Mouse (Mus musculus): ENCODE results near the gene Syt8.

- TF ChIP-seq GATA1 (IDR thresholded peaks at IDR 0.05; ENCODE audit: low read length) (no peak), TAL1 (IDR thresholded peaks at IDR 0.05; ENCODE audit: low read length) (no peak)
Measured at GRCm38 (mm10) chr7:142459299-142459691, 24.6 kb downstream of the Syt8 start.

Data from erythroblast, embryonic 14.5 days (primary cell).